Mouse (Mus musculus): ENCODE measurements around the gene Slc25a39. TPM values are rescaled to one million over a fixed set of nuclear protein-coding genes. Genes with fewer than 3 reads are reported as not detected.

Gene Slc25a39
- 37.6 to 44.2 TPM (median 41.6 TPM) in 4 replicates for total RNA-seq (2023)

DNA sequence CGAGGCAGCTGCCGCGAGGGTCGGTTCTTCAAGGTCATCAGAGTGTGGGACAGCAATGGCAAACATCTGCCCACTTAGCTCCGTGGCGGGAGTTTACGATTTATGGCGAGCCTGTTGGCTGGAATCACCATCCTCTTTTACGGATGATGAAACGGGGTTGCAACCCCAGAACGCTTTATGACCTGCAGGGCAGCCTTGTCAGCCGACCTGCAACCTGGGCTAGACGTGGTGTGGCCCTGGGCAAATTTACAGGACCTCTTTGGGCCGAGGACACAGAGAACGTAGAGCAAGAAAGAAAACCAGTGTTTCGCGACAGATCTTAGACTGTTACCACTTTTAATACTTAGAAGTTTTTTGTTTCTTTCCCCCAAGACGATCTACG, at the start of gene Slc25a39:
Gene Slc25a39 (minus strand): TSS at position 113 of the 382 bp plus-strand sequence.

DNA sequence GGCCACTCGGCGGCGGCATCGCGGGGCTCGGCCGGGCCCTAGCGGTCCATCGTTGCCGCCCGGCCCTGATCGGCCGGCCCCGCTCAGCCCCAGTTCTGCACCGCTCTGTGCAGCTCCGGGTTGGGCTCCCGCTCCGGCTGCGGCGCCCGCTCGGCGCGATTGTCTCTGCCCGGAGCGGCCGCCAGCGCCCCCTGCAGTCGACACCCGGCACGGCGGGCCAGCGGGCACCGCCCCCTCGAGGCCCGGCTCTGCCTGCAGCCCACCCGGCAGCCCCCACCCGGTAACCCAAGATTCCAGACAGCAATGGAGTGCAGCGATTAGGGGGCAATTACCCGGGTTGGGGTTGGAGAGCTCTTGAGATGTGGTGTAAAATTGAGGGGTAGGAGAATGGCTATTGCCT, 39.8 kb upstream of the Slc25a39 start, which contains the start of gene Fam171a2:
Gene Fam171a2 (minus strand): TSS at position 186 of the 400 bp plus-strand sequence.

DNA sequence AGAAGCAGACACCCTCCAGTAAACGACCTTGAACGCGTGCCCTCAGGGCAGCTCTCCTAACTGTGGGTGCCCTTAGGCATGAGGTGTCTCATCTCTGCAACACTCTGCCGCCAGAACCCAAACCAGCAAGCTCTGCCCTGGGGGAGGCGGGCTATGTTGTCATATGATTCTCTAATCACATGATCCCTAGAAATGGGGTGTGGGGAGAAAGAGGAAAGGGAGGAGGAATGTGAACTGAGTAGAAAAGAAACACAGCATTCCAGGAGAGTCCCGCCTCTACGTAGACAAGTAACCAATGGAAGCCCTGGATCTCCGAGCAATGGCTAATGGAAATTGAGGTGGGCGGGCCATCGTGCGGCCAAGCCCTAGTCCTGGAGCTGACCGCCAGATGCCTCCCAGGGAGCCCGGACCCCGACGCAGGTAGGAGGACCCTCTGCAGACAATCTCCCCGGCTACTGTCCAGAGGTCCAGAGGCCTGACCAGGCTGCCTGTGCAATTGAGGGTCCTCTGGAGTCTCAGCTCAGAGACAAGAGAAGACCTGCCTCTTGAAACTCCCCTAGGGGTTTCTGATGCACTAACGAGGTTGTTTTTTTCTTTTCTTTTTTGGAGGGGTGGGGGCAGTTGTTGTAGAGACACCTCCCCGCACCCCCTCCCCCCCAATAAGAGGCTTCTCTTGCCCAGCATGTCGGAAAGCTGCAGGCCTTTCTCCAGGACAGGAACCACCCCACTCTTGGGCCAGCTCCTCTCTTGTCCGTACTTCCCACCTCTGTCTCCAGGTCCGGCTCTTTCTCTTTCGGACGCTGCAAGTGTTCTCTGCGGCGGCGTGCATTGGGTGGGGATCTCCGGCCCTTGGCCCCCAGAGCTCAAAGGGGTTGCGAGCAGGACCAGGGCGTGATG, 22.6 kb upstream of the Slc25a39 start, which contains the start of gene Grn:
Gene Grn (plus strand): TSS at position 195 of the 897 bp plus-strand sequence.

DNA sequence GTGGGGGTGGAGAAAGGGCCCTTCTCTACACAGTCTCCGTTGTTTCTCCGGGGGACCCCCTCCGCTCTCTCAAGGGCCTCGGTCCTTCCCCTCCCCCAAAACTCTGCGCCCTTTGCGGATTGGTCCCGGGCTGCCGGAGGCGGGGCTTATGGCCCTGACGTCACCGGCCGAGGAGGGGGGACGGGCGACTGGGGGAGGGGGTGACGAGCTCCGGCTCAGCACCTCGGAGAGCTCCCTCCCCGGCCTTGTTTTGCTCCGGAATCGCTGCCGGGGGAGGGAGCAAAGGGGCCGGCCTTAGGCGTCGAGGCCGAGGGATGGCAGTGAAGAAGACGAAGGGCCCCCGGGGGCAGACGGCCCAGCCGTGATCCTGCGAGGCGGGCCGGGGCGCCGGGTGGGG, 14.5 kb downstream of the Slc25a39 start, which contains the start of gene Rundc3a:
Gene Rundc3a (plus strand): TSS at position 166 of the 397 bp plus-strand sequence.

DNA sequence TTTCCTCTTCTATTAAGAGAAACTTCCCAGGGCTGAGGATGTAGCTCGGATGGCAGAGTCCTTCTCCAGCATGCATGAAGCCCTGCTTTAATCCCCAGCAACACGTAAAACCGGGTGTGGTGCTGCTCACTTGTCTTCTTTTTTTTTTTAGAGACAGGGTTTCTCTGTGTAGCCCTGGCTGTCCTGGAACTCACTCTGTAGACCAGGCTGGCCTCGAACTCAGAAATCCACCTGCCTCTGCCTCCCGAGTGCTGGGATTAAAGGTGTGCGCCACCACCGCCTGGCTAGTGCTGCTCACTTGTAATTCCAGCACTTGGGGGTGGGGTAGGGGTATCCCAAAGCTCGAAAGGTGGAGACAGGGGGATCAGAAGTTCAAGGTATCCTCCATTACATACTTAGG, 41.6 kb downstream of the Slc25a39 start, which contains the start of gene Slc4a1:
Gene Slc4a1 (minus strand): TSS at position 101 of the 400 bp plus-strand sequence.

Other genes starting within 250 kb of the Slc25a39 start
- gene Lsm12, start 222.7 kb downstream of the Slc25a39 start, total RNA-seq (2023), result 55.4 to 61.7 TPM (median 58.0 TPM) in 4 replicates
- 46.3 to 53.9 TPM (median 49.4 TPM) in 4 replicates for gene G6pc3, start 218.3 kb downstream of the Slc25a39 start, total RNA-seq (2023)
- gene Hdac5, start 177.8 kb downstream of the Slc25a39 start, total RNA-seq (2023), result 128 to 150 TPM (median 136 TPM) in 4 replicates
- 1.0 to 2.7 TPM (median 1.7 TPM) in 4 replicates for gene BC030867, start 159.1 kb downstream of the Slc25a39 start, total RNA-seq (2023)
- gene Asb16, start 139.2 kb downstream of the Slc25a39 start, total RNA-seq (2023), result not detected in 4 replicates
- gene Tmub2, start 123.0 kb downstream of the Slc25a39 start, total RNA-seq (2023), result 44.2 to 52.2 TPM (median 49.6 TPM) in 4 replicates
- gene Atxn7l3, start 111.3 kb downstream of the Slc25a39 start, total RNA-seq (2023), result 68.6 to 76.7 TPM (median 71.8 TPM) in 4 replicates
- gene Ubtf, start 88.2 kb downstream of the Slc25a39 start, total RNA-seq (2023), result 138 to 153 TPM (median 144 TPM) in 4 replicates
- 0.69 TPM in 1 of 4 replicates, not detected in the others for gene Slc4a1, start 41.7 kb downstream of the Slc25a39 start, total RNA-seq (2023)
- 1.1 to 6.1 TPM (median 2.3 TPM) in 4 replicates for gene Rundc3a, start 14.5 kb downstream of the Slc25a39 start, total RNA-seq (2023)
- gene Grn, start 22.4 kb upstream of the Slc25a39 start, total RNA-seq (2023), result 58.2 to 73.6 TPM (median 69.4 TPM) in 4 replicates
- gene Fam171a2, start 39.7 kb upstream of the Slc25a39 start, total RNA-seq (2023), result not detected in 4 replicates
- gene Itga2b, start 62.2 kb upstream of the Slc25a39 start, total RNA-seq (2023), result 5.6 to 9.9 TPM (median 8.8 TPM) in 4 replicates
- gene Gpatch8, start 148.4 kb upstream of the Slc25a39 start, total RNA-seq (2023), result 53.5 to 60.5 TPM (median 55.3 TPM) in 4 replicates
- not detected in 4 replicates for gene Gm11627, start 171.5 kb upstream of the Slc25a39 start, total RNA-seq (2023)
- gene Fzd2, start 196.4 kb upstream of the Slc25a39 start, total RNA-seq (2023), result 0.16 TPM in 1 of 4 replicates, not detected in the others